16 mouse cellular contexts compared by ENCODE assay signal in genomic region chr12:98106789-98107684, GRCm38 (mm10).
DNase-seq lines count a peak whose midpoint lies in the region; ATAC-seq and TF ChIP-seq lines count a peak whose summit lies in the region.
"Had no signal": no experiment of that assay in that cellular context is flagged by ENCODE, and none has a peak within 500 bp of the region (broad histone marks: within the 10 kb centered on the region; RNA-seq: fewer than 3 reads in every experiment).

No protein-coding gene starts in this region.

- no peak overlapping the region for H3K4me2 ChIP-seq in lung, embryonic 14.5 days
- H3K4me2 ChIP-seq in embryonic facial prominence, embryonic 14.5 days (ENCODE audit: low read depth, low read length) = peak overlapping the region; percentile 18; the same call in 1 of the 2 replicates
- no peak overlapping the region for H3K4me2 ChIP-seq in limb, embryonic 14.5 days (replicated peaks; ENCODE audit: low read depth, low read length, severe bottlenecking)
- H3K4me2 ChIP-seq: heart, embryonic 12.5 days; midbrain, embryonic 12.5 days had no signal

- intact Hi-C loops in heart, postnatal 36 days (cut with DNase I) = no loop called here

- DNase-seq in frontal cortex, postnatal 14 days (ENCODE audit: low spot score in 2 of 2) = no peak
- peak; percentile 34 for DNase-seq in lung, embryonic 14.5 days
- DNase-seq in lung, adult 18-20 months = no peak
- peak; percentile 63 for DNase-seq in embryonic facial prominence, embryonic 14.5 days (ENCODE audit: low spot score)
- peak; percentile 4 for DNase-seq in limb, embryonic 14.5 days (ENCODE audit: low spot score)
- no peak for DNase-seq in adrenal gland, adult 2 months
- DNase-seq in heart, postnatal 36 days = no peak
- DNase-seq: adrenal gland, postnatal 14 days; cerebellum, adult 11 months; liver, postnatal 0 days; thymus, adult 2 months had no signal

- 48% methylated on average over 10 of the region's 10 CpGs for WGBS in lung, embryonic 14.5 days
- 31% methylated on average over 10 of the region's 10 CpGs for WGBS in embryonic facial prominence, embryonic 14.5 days
- 42% methylated on average over 10 of the region's 10 CpGs for WGBS in limb, embryonic 14.5 days

- no peak overlapping the region for H3K9ac ChIP-seq in lung, embryonic 14.5 days
- H3K9ac ChIP-seq in embryonic facial prominence, embryonic 14.5 days (ENCODE audit: low read depth, low read length) = no peak overlapping the region
- H3K9ac ChIP-seq in limb, embryonic 14.5 days (ENCODE audit: low read depth, low read length, severe bottlenecking) = no peak overlapping the region
- H3K9ac ChIP-seq: heart, embryonic 12.5 days; liver, postnatal 0 days; midbrain, embryonic 12.5 days had no signal

- H3K36me3 ChIP-seq in lung, embryonic 14.5 days (ENCODE audit: insufficient read depth) = no peaks in the 10 kb centered on the region
- no peaks in the 10 kb centered on the region for H3K36me3 ChIP-seq in embryonic facial prominence, embryonic 14.5 days (ENCODE audit: control insufficient read depth, insufficient read depth, low read length)
- no peaks in the 10 kb centered on the region for H3K36me3 ChIP-seq in limb, embryonic 14.5 days (ENCODE audit: control insufficient read depth, insufficient read depth, low read length)
- H3K36me3 ChIP-seq: heart, embryonic 12.5 days; midbrain, embryonic 12.5 days had no signal

- H3K4me1 ChIP-seq in lung, embryonic 14.5 days (ENCODE audit: insufficient read depth) = no peaks in the 10 kb centered on the region
- peaks cover 13% of the 10 kb centered on the region for H3K4me1 ChIP-seq in embryonic facial prominence, embryonic 14.5 days (ENCODE audit: control insufficient read depth, insufficient read depth, low read length)
- peaks cover 22% of the 10 kb centered on the region; the same call in 1 of the 2 replicates for H3K4me1 ChIP-seq in limb, embryonic 14.5 days (ENCODE audit: control insufficient read depth, insufficient read depth, low read length)
- H3K4me1 ChIP-seq: heart, embryonic 12.5 days had no signal

- H3K9me3 ChIP-seq in lung, embryonic 14.5 days (ENCODE audit: low read depth, low read length) = no peaks in the 10 kb centered on the region
- H3K9me3 ChIP-seq in embryonic facial prominence, embryonic 14.5 days (ENCODE audit: control insufficient read depth, low read length) = no peaks in the 10 kb centered on the region
- no peaks in the 10 kb centered on the region for H3K9me3 ChIP-seq in limb, embryonic 14.5 days (ENCODE audit: control insufficient read depth, low read length)
- H3K9me3 ChIP-seq: heart, embryonic 12.5 days; midbrain, embryonic 12.5 days had no signal

- no peak for TF ChIP-seq POLR2A in limb, embryonic 14.5 days (IDR thresholded peaks at IDR 0.05; ENCODE audit: borderline replicate concordance, extremely low read depth, insufficient read depth, insufficient read length)

- no peak overlapping the region for H3K27ac ChIP-seq in lung, embryonic 14.5 days (ENCODE audit: low read depth)
- peak overlapping the region; percentile 58 for H3K27ac ChIP-seq in embryonic facial prominence, embryonic 14.5 days (replicated peaks; ENCODE audit: low read depth, low read length)
- no peak overlapping the region for H3K27ac ChIP-seq in limb, embryonic 14.5 days (replicated peaks; ENCODE audit: low read depth, low read length)
- H3K27ac ChIP-seq: midbrain, embryonic 12.5 days had no signal

- no peak overlapping the region for H3K4me3 ChIP-seq in lung, embryonic 14.5 days (ENCODE audit: low read depth, low read length)
- no peak overlapping the region for H3K4me3 ChIP-seq in embryonic facial prominence, embryonic 14.5 days (ENCODE audit: low read depth, low read length)
- H3K4me3 ChIP-seq in limb, embryonic 14.5 days (replicated peaks; ENCODE audit: low read length) = no peak overlapping the region
- H3K4me3 ChIP-seq: heart, embryonic 12.5 days; midbrain, embryonic 12.5 days had no signal

- TF ChIP-seq CTCF in lung, embryonic 14.5 days (IDR thresholded peaks at IDR 0.05; ENCODE audit: low read depth) = no peak

- peak; percentile 64 for ATAC-seq in frontal cortex, adult (ENCODE audit: low TSS enrichment)
- peak; percentile 73; the same call in 1 of the 2 replicates for ATAC-seq in lung, embryonic 14.5 days (ENCODE audit: insufficient read depth)
- peak; percentile 70 for ATAC-seq in embryonic facial prominence, embryonic 14.5 days (ENCODE audit: low read depth)
- no peak for ATAC-seq in limb, embryonic 14.5 days (ENCODE audit: low FRiP score, low read depth)
- ATAC-seq: intestine, embryonic 16.5 days; liver, postnatal 0 days; Patski had no signal

- no peaks in the 10 kb centered on the region for H3K27me3 ChIP-seq in lung, embryonic 14.5 days (ENCODE audit: insufficient read depth, low read length)
- H3K27me3 ChIP-seq in embryonic facial prominence, embryonic 14.5 days (replicated peaks; ENCODE audit: control insufficient read depth, insufficient read depth, low read length) = no peaks in the 10 kb centered on the region
- H3K27me3 ChIP-seq in limb, embryonic 14.5 days (ENCODE audit: control insufficient read depth, insufficient read depth, low read length) = no peaks in the 10 kb centered on the region
- H3K27me3 ChIP-seq: heart, embryonic 12.5 days; midbrain, embryonic 12.5 days; Patski had no signal

Comparison
In these comparisons a context has a peak if more than half of its experiments do, and no peak if none do; other contexts are left out.
1. DNase-seq: peak in lung, embryonic 14.5 days (single experiment), embryonic facial prominence, embryonic 14.5 days (single experiment) and limb, embryonic 14.5 days (single experiment); none in frontal cortex, postnatal 14 days (0 of 2), lung, adult 18-20 months (0 of 2), adrenal gland, adult 2 months (single experiment) and heart, postnatal 36 days (0 of 2).